Mouse (Mus musculus): ENCODE measurements at regions not wholly inside any gene's neighbourhood (a gene's known extent, or its start where the extent isn't known, plus 50 kb on each side); places are given as distances from the start of the nearest gene placed in this dataset.
"Not testable (repeated sequence)": the region's sequence is repeated elsewhere in the genome, so short reads cannot be mapped to it uniquely, and the experiment has no call there.

GRCm38 (mm10) chr8:17948053-17948834 lies 1029.8 kb downstream of the Defb40 start:
- H3K27me3 ChIP-seq (replicated peaks) = no peaks in the 10 kb centered on the region
- no peak for TF ChIP-seq GATA1 (IDR thresholded peaks at IDR 0.05; ENCODE audit: borderline replicate concordance, low read length)
- no peak for TF ChIP-seq FLI1 (IDR thresholded peaks at IDR 0.05; ENCODE audit: low read length)
- peaks cover 9% of the 10 kb centered on the region; the same call in 1 of the 2 replicates for H3K9me3 ChIP-seq
- H3K36me3 ChIP-seq (replicated peaks; ENCODE audit: low read length) = no peaks in the 10 kb centered on the region
- no peak overlapping the region for H3K4me3 ChIP-seq (replicated peaks)
- H3K4me1 ChIP-seq = no peaks in the 10 kb centered on the region

- 0 out of 2 replicates have a peak, but pooled peaks cover 3% of the 10 kb centered on the region for H3K9me3 ChIP-seq
- no peaks in the 10 kb centered on the region for H3K4me1 ChIP-seq
- H3K36me3 ChIP-seq (replicated peaks; ENCODE audit: low read length) = no peaks in the 10 kb centered on the region
- no peaks in the 10 kb centered on the region for H3K27me3 ChIP-seq (replicated peaks)
- TF ChIP-seq GATA1 (IDR thresholded peaks at IDR 0.05; ENCODE audit: borderline replicate concordance, low read length) (no peak), FLI1 (IDR thresholded peaks at IDR 0.05; ENCODE audit: low read length) (no peak)
- H3K4me3 ChIP-seq (replicated peaks) = no peak overlapping the region
These were observed 1043.4 kb downstream of the Defb40 start for GRCm38 (mm10) chr8:17934696-17935095.

- Histone ChIP-seq H3K4me1 (no peaks in the 10 kb centered on the region), H3K9me3 (peaks cover 5% of the 10 kb centered on the region; the same call in 1 of the 2 replicates), H3K27me3 (replicated peaks) (no peaks in the 10 kb centered on the region), H3K4me3 (replicated peaks) (no peak overlapping the region), H3K36me3 (replicated peaks; ENCODE audit: low read length) (no peaks in the 10 kb centered on the region)
- TF ChIP-seq FLI1 (IDR thresholded peaks at IDR 0.05; ENCODE audit: low read length) (no peak), GATA1 (IDR thresholded peaks at IDR 0.05; ENCODE audit: borderline replicate concordance, low read length) (no peak)
These were observed 1068.7 kb downstream of the Defb40 start for GRCm38 (mm10) chr8:17909316-17909715.

GRCm38 (mm10) chr8:17888598-17888997 lies 1089.5 kb downstream of the Defb40 start:
- H3K4me3 ChIP-seq (replicated peaks); H3K9me3 ChIP-seq; H3K27me3 ChIP-seq (replicated peaks); H3K4me1 ChIP-seq; H3K36me3 ChIP-seq (replicated peaks; ENCODE audit: low read length): not testable (repeated sequence)

- H3K36me3 ChIP-seq (replicated peaks; ENCODE audit: low read length) = no peaks in the 10 kb centered on the region
These were observed 1114.7 kb downstream of the Defb40 start for GRCm38 (mm10) chr8:17863388-17863787.

More at GRCm38 (mm10) chr8:17863388-17863787, 1114.7 kb downstream of the Defb40 start:
- no peaks in the 10 kb centered on the region for H3K27me3 ChIP-seq (replicated peaks)
- no peak for TF ChIP-seq GATA1 (IDR thresholded peaks at IDR 0.05; ENCODE audit: borderline replicate concordance, low read length)
- TF ChIP-seq FLI1 (IDR thresholded peaks at IDR 0.05; ENCODE audit: low read length) = no peak
- H3K4me3 ChIP-seq (replicated peaks) = no peak overlapping the region
- no peaks in the 10 kb centered on the region for H3K9me3 ChIP-seq
- H3K4me1 ChIP-seq = no peaks in the 10 kb centered on the region

All from megakaryocyte, embryonic 14.5 days (primary cell).